Mouse (Mus musculus): ENCODE measurements around the gene Tsen54. TPM values are rescaled to one million over a fixed set of nuclear protein-coding genes. Genes with fewer than 3 reads are reported as not detected.

Gene Tsen54
- total and polyA plus RNA-seq, 3 experiments: 7.2 to 16.3 (median 9.3) TPM

DNA sequence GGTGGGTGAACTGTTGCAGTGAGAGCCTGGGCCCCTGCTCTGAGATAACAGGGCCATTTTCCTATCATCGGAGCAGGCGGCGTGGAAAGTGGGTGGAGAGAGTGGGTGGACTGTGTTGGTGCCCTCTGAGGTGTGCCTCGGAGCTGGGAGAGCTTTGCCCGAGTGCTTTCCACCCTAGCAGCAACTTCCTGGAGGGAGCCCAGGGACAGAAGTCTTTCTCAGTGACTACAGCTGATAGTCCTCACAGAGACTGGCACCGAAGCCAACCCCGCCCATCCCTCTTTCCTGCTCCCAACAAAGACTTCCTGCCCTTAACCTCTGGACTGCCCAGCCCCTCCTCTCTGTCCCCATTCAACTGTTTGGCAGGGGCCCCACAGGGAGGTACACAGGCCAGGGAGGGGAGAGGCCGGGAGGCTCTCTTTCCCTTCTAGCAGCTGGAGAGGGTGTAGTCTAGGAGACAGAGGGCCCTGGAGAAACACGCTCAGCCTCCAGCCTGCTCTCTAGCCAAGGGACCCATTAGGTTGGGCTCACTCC is 35.4 kb upstream of the Tsen54 start:
- TF ChIP-seq CTCF (IDR thresholded peaks at IDR 0.05) (no peak), POLR2A (IDR thresholded peaks at IDR 0.05; ENCODE audit: insufficient read depth, low read depth, low read length) (peak; percentile 64), EP300 (IDR thresholded peaks at IDR 0.05; ENCODE audit: insufficient read depth, low read depth, low read length) (peak; percentile 90)
- Histone ChIP-seq H3K36me3 (ENCODE audit: control insufficient read depth, insufficient read depth, low read length) (peaks cover 6% of the 10 kb centered on the region; the same call in 1 of the 2 replicates), H3K27ac (peak overlapping the region; percentile 89), H3K79me2 (replicated peaks; ENCODE audit: control insufficient read depth, insufficient read depth, low read length) (no peaks in the 10 kb centered on the region), H3K4me3 (peak overlapping the region; percentile 2; the same call in 1 of the 2 replicates), H3K4me1 (ENCODE audit: control insufficient read depth, insufficient read depth, low read length) (peaks cover 24% of the 10 kb centered on the region), H3K27me3 (ENCODE audit: control insufficient read depth, insufficient read depth, low read length) (no peaks in the 10 kb centered on the region), H3K9ac (ENCODE audit: low read depth, low read length) (peak overlapping the region; percentile 22)
- 3% methylated on average over 9 of the region's 9 CpGs for WGBS
- intact Hi-C loops (cut with DNase I): loop anchor here (1.0 to 5.0 kb wide), 2 partner anchors 30 to 42 kb away; no protein-coding TSS in a partner anchor
- DNase-seq: peak; percentile 91 to 96

DNA sequence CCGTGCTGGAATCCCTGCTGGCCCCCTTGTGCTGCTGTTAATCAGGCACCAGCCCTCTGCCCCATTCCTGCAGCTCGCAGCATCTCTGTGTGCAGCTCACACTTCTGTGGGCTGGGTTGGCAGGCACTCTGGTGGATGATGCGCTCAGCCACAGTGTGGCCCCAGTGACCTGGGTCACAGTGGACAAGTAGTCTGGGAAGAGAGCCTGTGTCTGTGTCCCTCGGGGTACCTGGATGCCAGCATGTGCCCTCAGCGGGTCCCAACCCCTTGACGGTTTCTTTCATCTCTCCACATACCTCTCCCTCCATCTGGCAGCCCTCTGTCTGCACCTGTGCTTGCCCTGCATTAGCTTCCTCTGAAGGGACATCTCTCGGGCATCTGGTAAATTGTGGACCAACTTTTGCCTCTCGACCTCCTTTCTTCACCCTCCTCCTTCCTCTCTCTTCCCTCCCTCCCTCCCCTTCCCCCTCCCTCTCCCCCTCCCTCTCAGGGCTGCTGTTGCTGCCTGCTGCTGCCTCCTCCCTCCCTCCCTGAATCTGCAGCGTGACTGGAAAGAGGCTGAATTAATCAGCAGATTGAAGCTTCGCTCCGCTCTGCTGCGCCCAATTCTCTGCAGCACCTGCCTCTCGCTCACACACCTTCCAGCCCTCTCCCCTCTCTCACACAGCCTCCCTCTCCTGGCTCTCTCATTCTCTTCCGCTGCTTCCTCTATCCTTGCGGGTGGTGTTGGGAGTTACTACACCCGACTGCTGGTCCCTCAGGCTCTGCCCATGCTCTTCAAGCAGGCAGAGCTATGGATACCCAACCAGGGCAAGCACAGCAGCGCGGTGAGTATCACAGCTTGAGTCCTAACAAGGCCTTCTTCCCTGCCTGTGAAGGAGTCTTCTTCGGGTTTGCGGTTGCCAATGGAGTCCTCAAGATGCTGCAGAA is 34.1 kb upstream of the Tsen54 start:
- intact Hi-C loops (cut with DNase I): no loop called here
- TF ChIP-seq CTCF (IDR thresholded peaks at IDR 0.05) (no peak), EP300 (IDR thresholded peaks at IDR 0.05; ENCODE audit: insufficient read depth, low read depth, low read length) (no peak), POLR2A (IDR thresholded peaks at IDR 0.05; ENCODE audit: insufficient read depth, low read depth, low read length) (no peak)
- 33% methylated on average over 20 of the region's 20 CpGs for WGBS
- no peaks in the 10 kb centered on the region for H3K79me2 ChIP-seq (replicated peaks; ENCODE audit: control insufficient read depth, insufficient read depth, low read length)
- peaks cover 18% of the 10 kb centered on the region for H3K4me1 ChIP-seq (ENCODE audit: control insufficient read depth, insufficient read depth, low read length)
- H3K36me3 ChIP-seq (ENCODE audit: control insufficient read depth, insufficient read depth, low read length): peaks cover 4% of the 10 kb centered on the region; the same call in 1 of the 2 replicates
- H3K27me3 ChIP-seq (ENCODE audit: control insufficient read depth, insufficient read depth, low read length): no peaks in the 10 kb centered on the region
- H3K4me3 ChIP-seq: no peak overlapping the region
- DNase-seq: no peak
- no peak overlapping the region for H3K9ac ChIP-seq (ENCODE audit: low read depth, low read length)
- peak overlapping the region; percentile 89 for H3K27ac ChIP-seq

DNA sequence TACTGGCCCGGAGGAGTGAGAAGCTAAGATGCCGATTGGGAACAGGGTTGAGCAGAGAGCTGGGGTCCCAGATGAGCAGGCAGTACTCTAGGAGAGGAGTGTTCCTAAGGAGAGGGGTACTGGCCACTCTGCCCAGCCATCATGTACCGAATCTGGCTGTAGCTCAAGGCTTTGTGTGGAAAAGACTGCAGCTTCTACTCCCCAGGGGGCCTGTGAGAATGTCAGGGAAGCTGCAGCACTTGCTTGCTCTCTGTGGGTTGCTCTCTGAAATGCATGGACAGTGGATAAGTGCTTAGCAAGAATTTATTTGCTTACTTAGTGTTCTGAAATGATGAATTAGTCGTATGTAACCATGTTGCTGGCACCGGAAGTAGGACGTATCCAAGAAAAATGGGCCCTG is 28.1 kb upstream of the Tsen54 start:
- no peak for DNase-seq
- WGBS: 69% methylated on average over 6 of the region's 6 CpGs
- intact Hi-C loops (cut with DNase I): loop anchor here (2.0 kb wide), 1 partner anchor 16 kb away; no protein-coding TSS in a partner anchor
- H3K4me3 ChIP-seq: no peak overlapping the region
- H3K27me3 ChIP-seq (ENCODE audit: control insufficient read depth, insufficient read depth, low read length): no peaks in the 10 kb centered on the region
- H3K27ac ChIP-seq: peak overlapping the region; percentile 7
- H3K9ac ChIP-seq (ENCODE audit: low read depth, low read length): 0 out of 2 replicates have a peak overlapping the region, but pooled peaks have one; percentile 2
- H3K36me3 ChIP-seq (ENCODE audit: control insufficient read depth, insufficient read depth, low read length): no peaks in the 10 kb centered on the region
- no peaks in the 10 kb centered on the region for H3K79me2 ChIP-seq (replicated peaks; ENCODE audit: control insufficient read depth, insufficient read depth, low read length)
- TF ChIP-seq CTCF (IDR thresholded peaks at IDR 0.05) (no peak), POLR2A (IDR thresholded peaks at IDR 0.05; ENCODE audit: insufficient read depth, low read depth, low read length) (no peak), EP300 (IDR thresholded peaks at IDR 0.05; ENCODE audit: insufficient read depth, low read depth, low read length) (no peak)
- no peaks in the 10 kb centered on the region; the same call in 1 of the 2 replicates for H3K4me1 ChIP-seq (ENCODE audit: control insufficient read depth, insufficient read depth, low read length)

DNA sequence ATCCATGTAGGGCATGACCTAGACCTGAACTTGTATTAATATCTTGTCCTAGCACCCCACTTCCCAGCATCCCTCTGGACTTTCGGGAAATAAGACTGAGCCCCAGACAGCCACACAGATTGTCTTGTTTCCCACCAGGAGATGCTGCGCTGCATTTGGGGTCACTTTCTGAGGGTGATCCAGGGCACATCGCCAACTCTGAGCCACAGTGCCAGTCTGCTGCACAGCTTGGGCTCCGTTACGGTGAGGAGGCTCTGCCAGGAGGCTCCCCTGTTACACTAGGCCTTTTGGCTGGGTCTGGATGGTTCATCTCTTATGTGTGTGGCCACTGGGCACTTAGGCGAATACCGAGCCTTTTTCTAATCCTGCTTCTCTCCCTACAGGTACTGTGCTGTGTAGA is 24.7 kb upstream of the Tsen54 start:
- intact Hi-C loops (cut with DNase I): no loop called here
- no peak overlapping the region for H3K27ac ChIP-seq

DNA sequence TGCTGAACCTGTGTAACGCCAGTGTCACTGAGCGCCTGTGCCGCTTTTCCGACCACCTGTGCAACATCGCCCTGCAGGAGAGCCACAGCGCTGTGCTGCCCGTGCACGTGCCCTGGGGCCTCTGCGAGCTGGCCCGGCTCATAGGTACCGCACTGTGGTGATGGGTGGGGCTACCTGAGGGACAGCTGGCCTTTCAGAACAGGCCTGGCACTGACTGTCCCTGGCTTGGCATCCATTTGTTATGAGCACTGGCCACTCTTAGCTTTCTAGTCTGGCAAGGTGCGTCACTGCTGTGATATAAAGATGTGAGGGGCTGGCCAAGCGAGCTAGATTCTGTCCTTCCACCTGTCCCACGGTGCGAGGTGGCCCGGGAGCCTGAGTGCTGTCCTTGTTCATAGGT is 22.6 kb upstream of the Tsen54 start:
- Histone ChIP-seq H3K27ac (no peak overlapping the region), H3K79me2 (replicated peaks; ENCODE audit: control insufficient read depth, insufficient read depth, low read length) (no peaks in the 10 kb centered on the region), H3K36me3 (ENCODE audit: control insufficient read depth, insufficient read depth, low read length) (no peaks in the 10 kb centered on the region), H3K9ac (ENCODE audit: low read depth, low read length) (no peak overlapping the region), H3K4me1 (ENCODE audit: control insufficient read depth, insufficient read depth, low read length) (no peaks in the 10 kb centered on the region), H3K4me3 (no peak overlapping the region), H3K27me3 (ENCODE audit: control insufficient read depth, insufficient read depth, low read length) (no peaks in the 10 kb centered on the region)
- TF ChIP-seq POLR2A (IDR thresholded peaks at IDR 0.05; ENCODE audit: insufficient read depth, low read depth, low read length) (no peak), CTCF (IDR thresholded peaks at IDR 0.05) (no peak), EP300 (IDR thresholded peaks at IDR 0.05; ENCODE audit: insufficient read depth, low read depth, low read length) (no peak)
- intact Hi-C loops (cut with DNase I): no loop called here
- peak in 1 of 2 experiments; percentile 6 for DNase-seq
- WGBS: 92% methylated on average over 16 of the region's 16 CpGs

More for the DNA sequence above, 24.7 kb upstream of the Tsen54 start:
- TF ChIP-seq EP300 (IDR thresholded peaks at IDR 0.05; ENCODE audit: insufficient read depth, low read depth, low read length) (no peak), POLR2A (IDR thresholded peaks at IDR 0.05; ENCODE audit: insufficient read depth, low read depth, low read length) (no peak), CTCF (IDR thresholded peaks at IDR 0.05) (no peak)
- no peak overlapping the region for H3K9ac ChIP-seq (ENCODE audit: low read depth, low read length)
- H3K79me2 ChIP-seq (replicated peaks; ENCODE audit: control insufficient read depth, insufficient read depth, low read length): no peaks in the 10 kb centered on the region
- H3K4me3 ChIP-seq: no peak overlapping the region
- H3K27me3 ChIP-seq (ENCODE audit: control insufficient read depth, insufficient read depth, low read length): no peaks in the 10 kb centered on the region
- H3K36me3 ChIP-seq (ENCODE audit: control insufficient read depth, insufficient read depth, low read length): no peaks in the 10 kb centered on the region
- no peak for DNase-seq
- no peaks in the 10 kb centered on the region; the same call in 1 of the 2 replicates for H3K4me1 ChIP-seq (ENCODE audit: control insufficient read depth, insufficient read depth, low read length)
- 88% methylated on average over 7 of the region's 7 CpGs for whole genome bisulfite sequencing

All from heart, adult 2 months (tissue).